Mouse (Mus musculus): ENCODE data around the gene Hck. TPM values are rescaled to one million over a fixed set of nuclear protein-coding genes. Genes with fewer than 3 reads are reported as not detected.

Hck gene
- 0.52 TPM for polyA plus RNA-seq (2014; fragmentation: Illumina TruSeq; extraction: RNeasy Lipid Tissue Mini Kit (QIAGEN cat#74804); ENCODE audit: low read depth, low replicate concordance)

GRCm38 (mm10) chr2:153108313-153109264 lies at the start of gene Hck:
Gene Hck, plus strand, starts transcription at chr2:153108468.

GRCm38 (mm10) chr2:153065747-153066508 lies 42.3 kb upstream of the Hck start, which contains the start of gene Ccm2l:
Gene Ccm2l, plus strand, starts transcription at chr2:153065955.

GRCm38 (mm10) chr2:153160844-153161683 lies 52.8 kb downstream of the Hck start, which contains the start of gene Tm9sf4:
Gene Tm9sf4, plus strand, starts transcription at chr2:153161303.

Other genes starting within 250 kb of the Hck start
- 0.35 TPM for gene Mylk2, start 197.1 kb upstream of the Hck start, polyA plus RNA-seq (2014; fragmentation: Illumina TruSeq; extraction: RNeasy Lipid Tissue Mini Kit (QIAGEN cat#74804); ENCODE audit: low read depth, low replicate concordance)
- not detected for gene Foxs1, start 175.3 kb upstream of the Hck start, polyA plus RNA-seq (2014; fragmentation: Illumina TruSeq; extraction: RNeasy Lipid Tissue Mini Kit (QIAGEN cat#74804); ENCODE audit: low read depth, low replicate concordance)
- gene Dusp15, start 156.8 kb upstream of the Hck start, polyA plus RNA-seq (2014; fragmentation: Illumina TruSeq; extraction: RNeasy Lipid Tissue Mini Kit (QIAGEN cat#74804); ENCODE audit: low read depth, low replicate concordance): not detected
- not detected for gene Ttll9, start 146.0 kb upstream of the Hck start, polyA plus RNA-seq (2014; fragmentation: Illumina TruSeq; extraction: RNeasy Lipid Tissue Mini Kit (QIAGEN cat#74804); ENCODE audit: low read depth, low replicate concordance)
- gene Pdrg1, start 93.0 kb upstream of the Hck start, polyA plus RNA-seq (2014; fragmentation: Illumina TruSeq; extraction: RNeasy Lipid Tissue Mini Kit (QIAGEN cat#74804); ENCODE audit: low read depth, low replicate concordance): 141 TPM
- not detected for gene Xkr7, start 76.6 kb upstream of the Hck start, polyA plus RNA-seq (2014; fragmentation: Illumina TruSeq; extraction: RNeasy Lipid Tissue Mini Kit (QIAGEN cat#74804); ENCODE audit: low read depth, low replicate concordance)
- gene Ccm2l, start 42.5 kb upstream of the Hck start, polyA plus RNA-seq (2014; fragmentation: Illumina TruSeq; extraction: RNeasy Lipid Tissue Mini Kit (QIAGEN cat#74804); ENCODE audit: low read depth, low replicate concordance): 1.9 TPM
- 30.9 TPM for gene Tm9sf4, start 52.8 kb downstream of the Hck start, polyA plus RNA-seq (2014; fragmentation: Illumina TruSeq; extraction: RNeasy Lipid Tissue Mini Kit (QIAGEN cat#74804); ENCODE audit: low read depth, low replicate concordance)
- 2.6 TPM for gene Tspyl3, start 117.0 kb downstream of the Hck start, polyA plus RNA-seq (2014; fragmentation: Illumina TruSeq; extraction: RNeasy Lipid Tissue Mini Kit (QIAGEN cat#74804); ENCODE audit: low read depth, low replicate concordance)
- 8.0 TPM for gene Plagl2, start 133.0 kb downstream of the Hck start, polyA plus RNA-seq (2014; fragmentation: Illumina TruSeq; extraction: RNeasy Lipid Tissue Mini Kit (QIAGEN cat#74804); ENCODE audit: low read depth, low replicate concordance)
- 34.2 TPM for gene Pofut1, start 133.1 kb downstream of the Hck start, polyA plus RNA-seq (2014; fragmentation: Illumina TruSeq; extraction: RNeasy Lipid Tissue Mini Kit (QIAGEN cat#74804); ENCODE audit: low read depth, low replicate concordance)
- gene Kif3b, start 182.9 kb downstream of the Hck start, polyA plus RNA-seq (2014; fragmentation: Illumina TruSeq; extraction: RNeasy Lipid Tissue Mini Kit (QIAGEN cat#74804); ENCODE audit: low read depth, low replicate concordance): 23.9 TPM
- gene Asxl1, start 237.4 kb downstream of the Hck start, polyA plus RNA-seq (2014; fragmentation: Illumina TruSeq; extraction: RNeasy Lipid Tissue Mini Kit (QIAGEN cat#74804); ENCODE audit: low read depth, low replicate concordance): 16.6 TPM

Data from adrenal gland, adult 10 weeks (tissue).